Mouse (Mus musculus) frontal cortex, postnatal 10 days (tissue): ENCODE results near the gene Cry2.

Experiments
- DNase-seq, 2 experiments: peaks; one replicate each; pipeline ENCODE4 v3.0.0; 2022; ENCODE audit warnings: low spot score in 2 of 2, mixed read lengths in 1 of 2

The Cry2 gene

DNA sequence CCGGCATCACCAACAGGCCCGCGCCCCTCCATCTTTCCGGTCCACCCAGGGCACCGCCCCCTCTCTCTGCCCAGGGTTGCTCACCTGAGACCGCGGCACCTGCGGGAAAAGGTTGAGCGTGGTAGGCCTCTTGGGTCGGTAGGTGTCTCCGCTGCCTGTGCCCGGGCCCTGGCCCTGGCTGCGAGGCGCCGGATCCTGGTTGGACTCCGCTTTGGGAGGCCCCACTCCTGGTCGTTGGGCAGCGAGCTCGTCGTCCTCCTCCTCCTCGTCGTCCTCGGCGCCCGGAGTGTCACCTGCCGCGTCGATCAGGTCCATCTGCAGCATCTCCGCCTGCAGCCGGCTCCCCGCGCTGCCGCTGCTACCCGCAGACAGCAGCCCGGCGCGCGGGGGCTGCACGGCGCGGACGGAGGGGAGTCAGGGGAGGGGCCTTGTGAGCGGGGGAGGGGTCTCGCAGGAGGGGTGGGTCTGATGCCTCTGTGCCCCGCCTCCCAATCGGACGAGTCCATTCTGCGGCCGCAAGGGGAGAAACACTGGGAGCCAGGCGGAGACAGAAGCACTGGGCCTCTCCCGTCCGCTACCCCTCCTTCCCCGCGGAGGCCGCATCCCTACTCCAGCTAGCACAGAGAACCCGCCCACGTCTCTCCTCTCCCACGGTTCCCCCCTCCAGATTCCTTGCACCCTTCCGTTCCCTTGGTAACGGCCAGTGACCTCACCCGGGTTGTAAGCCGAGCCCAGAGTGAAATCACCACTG, 44.8 kb downstream of the Cry2 start:
- peak; percentile 91 to 94 for DNase-seq

DNA sequence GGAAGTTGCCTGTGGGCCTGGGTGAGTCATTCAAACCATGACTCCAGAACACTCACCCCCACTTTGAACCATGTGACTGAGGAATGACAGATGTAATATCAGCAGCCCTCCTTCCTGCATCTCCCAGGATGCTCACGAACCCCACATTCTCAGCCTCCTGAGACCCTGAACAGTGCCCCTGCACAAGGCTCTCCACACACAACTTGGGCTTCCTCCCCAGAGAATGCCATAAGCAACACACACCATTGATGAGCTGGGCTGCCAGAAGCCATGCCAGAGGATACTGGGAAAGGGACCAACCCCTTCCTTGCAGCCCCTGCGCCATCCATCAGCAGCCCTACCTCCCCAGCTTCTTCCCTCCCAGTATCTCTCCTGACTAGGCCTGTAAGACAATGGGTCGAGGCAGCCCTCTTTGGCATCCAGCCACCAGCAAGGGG, 45.7 kb downstream of the Cry2 start:
- no peak for DNase-seq

DNA sequence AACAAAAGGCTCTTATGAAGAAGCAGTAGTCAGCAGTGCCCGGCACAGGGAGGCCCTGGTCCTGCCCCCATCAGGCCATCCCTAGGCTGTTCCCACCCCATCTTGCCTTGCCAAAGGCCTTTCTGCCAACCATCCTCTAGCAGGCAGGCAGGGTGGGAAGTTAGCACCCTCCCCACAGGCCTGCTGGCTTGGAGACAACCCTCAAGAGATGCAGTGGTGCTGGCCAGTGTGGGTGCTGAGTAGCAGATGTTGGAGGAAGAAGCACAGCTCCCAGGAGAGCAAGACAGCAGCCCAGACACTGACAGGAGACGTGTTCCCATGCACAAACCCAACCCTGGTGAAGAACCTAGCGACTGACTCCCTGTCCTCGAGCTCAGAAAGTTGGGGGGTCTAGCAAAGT, 46.2 kb downstream of the Cry2 start:
- DNase-seq: no peak

GRCm38 (mm10) chr2:92386821-92387570, 46.8 kb downstream of the Cry2 start:
- no peak for DNase-seq

GRCm38 (mm10) chr2:92385113-92386051, 48.5 kb downstream of the Cry2 start:
- DNase-seq: no peak

DNA sequence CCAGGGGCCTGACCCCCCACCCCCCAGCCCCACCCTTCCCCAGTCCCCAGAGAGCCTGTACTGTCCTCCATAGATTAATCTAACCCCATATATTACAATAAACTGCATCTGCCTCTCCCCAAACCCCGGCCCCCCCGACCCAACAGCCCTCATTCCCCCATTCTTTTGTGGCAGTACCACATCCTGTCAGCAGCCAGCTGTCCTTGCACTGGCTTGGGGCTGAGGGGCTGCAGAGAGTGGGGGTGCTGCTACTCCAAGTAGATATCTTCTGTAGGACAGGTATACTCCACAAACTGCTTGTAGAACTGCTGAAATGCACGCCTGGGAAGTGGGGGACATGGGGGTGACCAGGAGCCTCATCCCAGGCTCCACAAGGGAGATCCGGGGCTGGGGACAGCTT, 49.7 kb downstream of the Cry2 start:
- DNase-seq: no peak

DNA sequence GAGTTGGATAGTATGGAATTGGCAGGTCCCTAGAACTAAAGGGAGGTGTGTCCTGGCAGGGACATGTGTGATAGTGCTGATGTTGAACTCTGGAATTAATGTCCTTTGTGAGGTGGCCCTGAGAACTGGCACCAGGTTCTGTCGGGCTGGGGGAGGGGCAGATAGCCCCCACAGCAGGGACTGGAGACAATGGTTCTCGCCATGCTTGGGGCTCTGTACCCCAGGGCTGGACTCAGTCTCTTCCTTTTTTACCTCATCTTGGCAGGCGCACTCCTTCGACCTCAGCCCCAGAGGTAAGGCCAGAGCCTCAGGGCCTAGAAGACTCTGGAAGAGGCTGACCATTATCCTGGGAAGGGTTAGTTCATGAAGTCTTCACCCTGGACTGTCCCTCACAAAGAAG, 51.1 kb downstream of the Cry2 start:
- DNase-seq: no peak

DNA sequence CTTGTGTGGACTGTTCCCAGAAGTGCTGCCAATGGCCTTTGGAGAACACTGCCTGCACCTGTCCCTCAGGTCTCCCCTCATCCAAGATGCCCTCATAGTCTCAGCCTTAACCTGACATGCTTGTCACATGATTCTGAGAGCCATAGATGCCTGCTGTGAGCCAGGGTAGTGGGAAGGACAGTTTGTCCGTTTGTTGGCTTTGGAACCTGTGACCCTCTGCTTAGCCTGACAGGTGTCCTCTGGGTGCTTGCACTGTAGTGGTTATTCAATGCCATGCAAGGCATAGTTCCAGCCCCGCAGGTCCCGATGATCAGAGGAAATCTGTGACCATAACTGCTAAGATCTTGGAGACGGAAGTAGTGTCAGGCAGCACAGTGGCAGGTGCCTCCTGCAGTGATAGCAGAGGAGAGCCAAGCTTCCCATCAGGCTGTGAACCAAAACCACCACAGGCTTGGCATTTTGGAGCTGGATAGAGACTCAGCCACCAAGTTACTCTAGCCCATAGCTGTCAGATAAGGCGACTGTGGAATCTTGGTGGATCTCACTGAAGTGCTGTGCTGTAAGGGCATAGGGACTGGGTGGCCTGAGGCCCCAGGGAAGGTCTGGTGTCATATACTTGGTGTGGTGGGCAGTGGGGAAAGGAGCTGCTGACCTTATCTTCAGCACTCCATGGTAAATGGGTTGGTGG, 51.8 kb downstream of the Cry2 start, which contains the start of gene 1700029I15Rik:
TSS of gene 1700029I15Rik (plus strand) at position 638 of the 688 bp plus-strand sequence.
- no peak for DNase-seq

DNA sequence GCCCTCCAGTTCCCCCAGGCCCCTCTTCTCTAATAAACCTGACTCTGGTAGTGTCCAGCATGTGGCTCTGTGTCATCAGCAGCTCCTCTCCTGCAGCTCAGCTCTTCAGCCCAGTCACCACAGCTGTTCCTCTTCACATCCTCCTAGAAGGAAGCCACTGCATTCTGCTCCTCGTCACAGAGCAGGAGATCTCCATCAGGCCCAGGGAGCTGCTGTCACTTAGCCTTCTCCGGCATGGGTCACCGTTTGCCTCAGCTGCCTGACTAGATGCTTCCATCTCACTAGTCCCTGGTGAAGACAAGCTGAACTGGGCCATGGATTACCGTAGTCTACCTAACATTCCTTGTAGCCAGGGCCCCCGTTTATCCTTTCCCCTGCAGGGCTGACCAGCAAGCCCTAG, 52.7 kb downstream of the Cry2 start:
- no peak for DNase-seq

GRCm38 (mm10) chr2:92380495-92381050, 53.3 kb downstream of the Cry2 start:
- DNase-seq: no peak

GRCm38 (mm10) chr2:92379783-92380494, 53.9 kb downstream of the Cry2 start:
- DNase-seq: no peak

DNA sequence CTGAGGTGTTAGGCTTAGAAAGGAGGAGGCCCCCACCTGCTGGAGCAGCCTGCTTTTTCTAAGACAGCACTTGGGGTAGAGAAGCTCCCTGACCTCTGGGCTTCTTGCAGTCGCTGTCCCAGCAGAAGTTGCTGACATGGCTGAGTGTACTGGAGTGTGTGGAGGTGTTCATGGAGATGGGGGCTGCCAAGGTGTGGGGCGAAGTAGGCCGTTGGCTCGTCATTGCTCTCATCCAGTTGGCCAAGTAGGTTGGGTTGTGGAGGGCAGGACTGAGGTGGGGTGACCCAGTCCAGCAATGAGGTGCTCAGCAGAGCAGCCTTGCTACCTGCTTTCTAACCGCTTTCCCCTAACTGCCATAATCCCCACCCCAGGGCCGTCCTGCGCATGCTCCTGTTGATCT, 56.5 kb downstream of the Cry2 start:
- DNase-seq: no peak

- DNase-seq: no peak
Measured at GRCm38 (mm10) chr2:92376300-92376699, 57.5 kb downstream of the Cry2 start.

DNA sequence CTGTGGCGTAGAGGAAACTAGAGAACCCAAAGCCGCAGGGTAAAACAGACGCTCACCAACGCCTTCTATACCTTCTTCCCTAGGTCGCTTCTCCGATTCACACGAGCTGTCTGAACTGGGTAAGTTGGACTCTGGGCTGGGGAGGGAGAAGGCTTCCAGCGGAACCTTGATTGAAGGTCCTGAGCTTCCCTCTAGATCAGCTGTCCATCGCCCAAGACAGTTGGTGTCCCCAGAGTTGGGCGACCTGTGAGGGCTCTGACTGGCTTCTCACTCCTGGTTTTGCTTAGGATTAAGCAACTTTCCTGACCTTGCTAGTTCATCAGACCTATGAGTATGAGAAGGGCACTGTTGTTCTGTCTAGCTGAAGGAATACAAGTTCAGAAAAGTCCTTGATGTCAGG, 58.1 kb downstream of the Cry2 start:
- DNase-seq: no peak

GRCm38 (mm10) chr2:92375099-92375623, 58.7 kb downstream of the Cry2 start:
- DNase-seq: peak; percentile 94 to 96

GRCm38 (mm10) chr2:92374514-92374913, 59.3 kb downstream of the Cry2 start, which contains the start of the genes Pex16 and Large2:
TSS of gene Pex16 (plus strand) at chr2:92374676.
TSS of gene Large2 (minus strand) at chr2:92374869.
- no peak for DNase-seq

GRCm38 (mm10) chr2:92373437-92373813, 60.4 kb downstream of the Cry2 start:
- no peak for DNase-seq

DNA sequence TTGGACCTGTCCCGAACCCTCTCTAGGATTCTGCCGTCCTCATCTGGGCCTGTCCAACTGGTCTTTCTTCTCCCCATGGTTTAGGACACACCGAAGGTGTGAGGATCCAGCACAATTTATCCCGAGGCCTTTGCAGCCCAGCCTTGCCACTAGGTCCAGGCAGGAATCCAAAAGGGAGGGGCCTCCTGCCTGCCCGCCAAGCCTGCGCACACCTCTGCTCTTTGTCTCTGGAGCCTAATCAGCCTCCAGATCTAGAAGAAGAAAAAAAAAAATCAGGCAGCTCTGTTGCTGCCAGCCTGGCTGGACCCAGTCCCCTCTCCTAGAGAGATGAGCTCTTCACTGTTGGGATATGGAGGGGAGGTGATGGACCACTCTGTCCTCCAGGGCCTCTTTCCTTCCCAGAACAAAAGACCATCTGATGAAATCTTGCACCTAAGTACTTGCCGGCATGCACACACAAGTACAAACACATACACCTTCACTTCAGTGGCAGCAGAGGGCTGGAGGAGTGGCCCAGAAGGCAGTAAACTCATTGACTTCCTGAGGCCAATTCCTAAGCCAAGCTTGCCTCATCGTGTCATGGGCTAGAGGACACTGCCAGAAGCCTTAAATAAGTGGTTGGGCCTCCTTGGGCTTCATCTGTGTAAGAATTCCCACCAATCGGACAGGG, 60.9 kb downstream of the Cry2 start:
- peak in 1 of 2 experiments; percentile 21 for DNase-seq

- DNase-seq: peak; percentile 6 to 7
Measured at GRCm38 (mm10) chr2:92371971-92372690, 61.7 kb downstream of the Cry2 start.
